Mouse (Mus musculus) myocyte (in vitro differentiated cells): ENCODE results near the gene Wwox. TPM values are rescaled to one million over a fixed set of nuclear protein-coding genes. Genes with fewer than 3 reads are reported as not detected.

Experiments
- H3K27me3 ChIP-seq: one replicate; pipeline ENCODE4 v1.6.1; 2011; ENCODE audit not compliant: control insufficient read depth, insufficient read depth, insufficient read length
- H3K36me3 ChIP-seq: one replicate; pipeline ENCODE4 v1.6.1; 2011; ENCODE audit not compliant: control insufficient read depth, insufficient read depth
- H3K4me2 ChIP-seq: one replicate; pipeline ENCODE4 v1.6.1; 2011; ENCODE audit warnings: low read depth, control low read depth
- H3K4me3 ChIP-seq: one replicate; pipeline ENCODE4 v1.5.1; 2011; ENCODE audit warnings: mild to moderate bottlenecking, control low read depth, moderate library complexity
- H3K79me2 ChIP-seq: one replicate; pipeline ENCODE4 v1.6.1; 2011; ENCODE audit not compliant: control insufficient read depth, insufficient read depth
- H3ac ChIP-seq: one replicate; pipeline ENCODE4 v1.6.1; 2011; ENCODE audit not compliant: control insufficient read depth, insufficient read length
- CEBPB ChIP-seq: IDR thresholded peaks from 2 replicates; pipeline ENCODE4 v1.6.1; 2011; ENCODE audit warnings: mild to moderate bottlenecking, moderate library complexity; ENCODE audit not compliant: poor library complexity, insufficient read depth, severe bottlenecking
- E2F4 ChIP-seq: IDR thresholded peaks from one replicate; pipeline ENCODE4 v1.6.1; 2011; ENCODE audit warnings: mild to moderate bottlenecking, control low read depth, moderate library complexity; ENCODE audit not compliant: insufficient read depth
- MAX ChIP-seq: IDR thresholded peaks from one replicate; pipeline ENCODE4 v1.6.1; 2011; ENCODE audit warnings: low read depth, mild to moderate bottlenecking, control low read depth
- MYOD1 ChIP-seq, 3 experiments: IDR thresholded peaks; one replicate each; pipeline ENCODE4 v1.6.1; 2011; ENCODE audit warnings: control low read depth in 2 of 3, low read depth in 2 of 3, mild to moderate bottlenecking in 2 of 3, moderate library complexity in 1 of 3; ENCODE audit not compliant: insufficient read length in 2 of 3, control insufficient read depth in 1 of 3
- MYOG ChIP-seq, 3 experiments: IDR thresholded peaks; one replicate each; pipeline ENCODE4 v1.6.1; 2011; ENCODE audit warnings: control low read depth in 2 of 3, low read depth in 2 of 3, mild to moderate bottlenecking in 2 of 3; ENCODE audit not compliant: insufficient read length in 2 of 3, control insufficient read depth in 1 of 3, insufficient read depth in 1 of 3
- POLR2A ChIP-seq: IDR thresholded peaks from one replicate; pipeline ENCODE4 v1.6.1; 2011; ENCODE audit warnings: low read depth, mild to moderate bottlenecking, control low read depth, moderate library complexity; ENCODE audit not compliant: insufficient read length
- POLR2AphosphoS2 ChIP-seq: IDR thresholded peaks from one replicate; pipeline ENCODE4 v1.6.1; 2011; ENCODE audit warnings: low read depth, control low read depth; ENCODE audit not compliant: insufficient read length
- REST ChIP-seq: IDR thresholded peaks from one replicate; pipeline ENCODE4 v1.6.1; 2011; ENCODE audit warnings: mild to moderate bottlenecking, control low read depth, moderate library complexity; ENCODE audit not compliant: insufficient read depth, insufficient read length
- SRF ChIP-seq: IDR thresholded peaks from one replicate; pipeline ENCODE4 v1.6.1; 2011; ENCODE audit warnings: low read depth; ENCODE audit not compliant: control insufficient read depth, insufficient read length
- TCF12 ChIP-seq: IDR thresholded peaks from one replicate; pipeline ENCODE4 v1.6.1; 2011; ENCODE audit warnings: mild to moderate bottlenecking, control low read depth; ENCODE audit not compliant: poor library complexity, insufficient read depth, severe bottlenecking
- TCF3 ChIP-seq: IDR thresholded peaks from one replicate; pipeline ENCODE4 v1.6.1; 2011; ENCODE audit warnings: low read depth, control low read depth; ENCODE audit not compliant: insufficient read length
- USF1 ChIP-seq: IDR thresholded peaks from one replicate; pipeline ENCODE4 v1.6.1; 2011; ENCODE audit warnings: low read depth, mild to moderate bottlenecking, control low read depth, moderate library complexity
- polyA plus RNA-seq: library from polyadenylated mRNA; unstranded; fragments of >200 nt; fragmentation: generic; extraction: Trizol; gene quantifications from one replicate; pipeline ENCODE4 v1.2.1, GENCODE M21; 2012; ENCODE audit warnings: missing spikeins

The Wwox gene
- polyA plus RNA-seq, 1 experiment: 8.6 TPM

DNA sequence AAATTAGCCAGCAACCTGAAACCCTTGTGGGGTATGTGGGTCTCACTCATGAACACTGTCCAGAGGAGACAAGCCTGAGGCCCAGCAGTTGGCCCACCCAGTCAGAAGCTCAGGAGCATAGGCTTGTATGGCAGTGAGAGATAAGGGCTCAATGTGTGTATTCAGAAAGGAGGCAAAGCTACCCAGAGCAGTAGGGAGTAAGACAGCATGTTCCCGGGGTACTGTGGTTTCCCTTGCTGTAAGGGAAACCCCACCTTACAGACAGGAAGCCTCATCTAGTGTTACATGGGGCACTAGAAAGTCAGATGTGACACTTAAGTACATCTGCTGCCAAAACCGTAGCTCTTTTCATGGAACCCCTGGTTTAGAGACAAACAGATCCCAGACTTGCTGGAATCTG, 440.2 kb downstream of the Wwox start:
- Histone ChIP-seq H3ac (no peak overlapping the region), H3K36me3 (no peaks in the 10 kb centered on the region), H3K27me3 (no peaks in the 10 kb centered on the region), H3K4me2 (no peak overlapping the region), H3K79me2 (no peaks in the 10 kb centered on the region), H3K4me3 (no peak overlapping the region)
- no peak for TF ChIP-seq MYOD1 (IDR thresholded peaks at IDR 0.05; ENCODE audit: control insufficient read depth in 1 of 3, insufficient read length in 2 of 3, low read depth in 2 of 3)
- TF ChIP-seq POLR2A: no peak
- no peak for TF ChIP-seq REST
- no peak for TF ChIP-seq MAX
- no peak for TF ChIP-seq E2F4
- no peak for TF ChIP-seq SRF
- TF ChIP-seq USF1: no peak
- no peak for TF ChIP-seq TCF3
- TF ChIP-seq POLR2AphosphoS2: no peak
- no peak for TF ChIP-seq CEBPB
- TF ChIP-seq MYOG (IDR thresholded peaks at IDR 0.05; ENCODE audit: control insufficient read depth in 1 of 3, insufficient read depth in 1 of 3, insufficient read length in 2 of 3, low read depth in 2 of 3): no peak
- no peak for TF ChIP-seq TCF12

DNA sequence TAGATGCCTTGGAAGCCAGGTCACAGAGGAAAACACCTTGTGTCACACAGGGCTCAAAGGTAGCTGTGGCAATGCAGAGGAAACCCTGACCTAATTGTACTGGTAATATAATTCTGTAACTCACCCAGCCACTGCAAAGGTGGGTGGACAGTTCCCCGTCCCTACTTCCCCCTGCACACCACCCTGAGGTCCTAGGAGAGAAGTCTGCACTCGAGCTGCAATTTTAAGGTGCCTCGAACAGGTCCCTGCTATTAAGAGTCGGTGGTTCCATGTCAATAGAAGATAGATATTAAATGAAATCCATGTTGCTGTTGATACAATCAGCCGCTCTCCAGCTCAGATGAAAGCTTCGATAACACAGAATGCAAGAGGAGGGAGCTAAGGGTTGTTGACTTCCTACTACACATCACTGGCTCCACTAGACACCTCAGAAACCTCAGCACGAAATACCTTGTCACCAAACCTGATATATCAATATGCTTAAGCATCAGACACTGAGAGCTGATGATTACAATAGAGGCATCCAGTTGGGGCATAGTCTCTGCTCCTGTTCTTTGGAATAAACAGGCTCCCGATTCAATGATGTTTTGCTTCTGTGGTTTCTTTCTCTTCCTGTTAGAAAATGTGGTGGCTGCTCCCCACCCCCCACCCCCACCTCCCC, 441.1 kb downstream of the Wwox start:
- H3K4me2 ChIP-seq: no peak overlapping the region
- no peaks in the 10 kb centered on the region for H3K79me2 ChIP-seq
- no peak overlapping the region for H3ac ChIP-seq
- no peak for TF ChIP-seq SRF
- TF ChIP-seq MYOG (IDR thresholded peaks at IDR 0.05; ENCODE audit: control insufficient read depth in 1 of 3, insufficient read depth in 1 of 3, insufficient read length in 2 of 3, low read depth in 2 of 3): no peak
- TF ChIP-seq REST: no peak
- no peak for TF ChIP-seq MYOD1 (IDR thresholded peaks at IDR 0.05; ENCODE audit: control insufficient read depth in 1 of 3, insufficient read length in 2 of 3, low read depth in 2 of 3)
- no peak for TF ChIP-seq TCF12
- no peak for TF ChIP-seq POLR2A
- no peak for TF ChIP-seq E2F4
- no peak for TF ChIP-seq MAX
- no peak for TF ChIP-seq CEBPB
- TF ChIP-seq USF1: no peak
- TF ChIP-seq TCF3: no peak
- TF ChIP-seq POLR2AphosphoS2: no peak
- no peaks in the 10 kb centered on the region for H3K27me3 ChIP-seq
- H3K36me3 ChIP-seq: no peaks in the 10 kb centered on the region
- no peak overlapping the region for H3K4me3 ChIP-seq

DNA sequence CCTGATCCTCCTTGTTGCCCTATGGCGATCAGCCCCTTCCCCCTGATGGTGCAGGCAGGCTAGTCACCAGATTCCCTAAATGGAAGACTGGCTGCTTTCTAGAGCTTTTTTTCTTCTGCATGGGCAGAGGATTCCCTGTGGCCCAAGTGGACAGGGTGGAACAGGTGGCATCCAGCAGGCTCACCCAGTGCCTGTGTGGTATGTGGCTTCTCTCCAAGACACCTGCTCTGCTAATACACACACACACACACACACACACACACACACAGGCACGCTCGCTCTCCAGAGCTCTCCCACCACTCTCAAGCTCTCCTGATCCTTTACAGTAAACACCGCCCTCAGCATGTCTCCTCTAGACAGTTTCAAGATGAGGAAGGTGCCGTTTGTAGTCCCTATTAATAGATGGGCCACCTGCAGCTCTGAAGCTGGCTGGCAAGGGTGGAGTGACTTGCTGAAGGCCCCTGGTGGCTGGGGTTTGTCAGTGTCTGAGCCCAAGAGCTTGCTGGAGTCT, 442.5 kb downstream of the Wwox start:
- Histone ChIP-seq H3K27me3 (no peaks in the 10 kb centered on the region), H3K4me2 (no peak overlapping the region)

DNA sequence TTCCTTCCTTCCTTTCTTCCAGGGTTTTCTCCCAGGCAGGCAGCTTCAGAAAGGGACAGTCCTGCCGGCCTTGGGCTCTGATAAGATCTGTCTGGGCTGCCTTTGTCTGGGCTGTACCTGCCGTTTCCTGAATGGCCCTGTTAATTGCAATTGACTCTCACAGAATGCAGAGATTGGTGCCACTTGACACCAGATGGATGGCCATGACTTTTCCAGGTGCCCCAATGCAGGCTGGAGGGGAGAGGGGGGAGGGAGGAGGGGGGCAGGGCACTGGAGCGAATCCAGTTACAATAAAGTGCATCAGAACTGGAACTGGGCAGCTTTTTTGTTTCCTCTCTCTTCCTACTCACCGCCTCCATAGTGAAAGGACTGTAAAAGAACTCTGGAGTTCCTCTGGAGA, 443.0 kb downstream of the Wwox start:
- no peak overlapping the region for H3ac ChIP-seq
- no peaks in the 10 kb centered on the region for H3K79me2 ChIP-seq
- TF ChIP-seq TCF12: no peak
- no peak for TF ChIP-seq REST
- no peak for TF ChIP-seq POLR2A
- TF ChIP-seq MYOG (IDR thresholded peaks at IDR 0.05; ENCODE audit: control insufficient read depth in 1 of 3, insufficient read depth in 1 of 3, insufficient read length in 2 of 3, low read depth in 2 of 3): no peak
- no peak for TF ChIP-seq USF1
- TF ChIP-seq TCF3: no peak
- no peak for TF ChIP-seq CEBPB
- no peak for TF ChIP-seq POLR2AphosphoS2
- no peak for TF ChIP-seq E2F4
- no peak for TF ChIP-seq MYOD1 (IDR thresholded peaks at IDR 0.05; ENCODE audit: control insufficient read depth in 1 of 3, insufficient read length in 2 of 3, low read depth in 2 of 3)
- no peak for TF ChIP-seq MAX
- no peak for TF ChIP-seq SRF
- H3K4me2 ChIP-seq: no peak overlapping the region
- no peaks in the 10 kb centered on the region for H3K27me3 ChIP-seq
- H3K4me3 ChIP-seq: no peak overlapping the region
- no peaks in the 10 kb centered on the region for H3K36me3 ChIP-seq

More for the DNA sequence above, 442.5 kb downstream of the Wwox start:
- Histone ChIP-seq H3K79me2 (no peaks in the 10 kb centered on the region), H3ac (no peak overlapping the region), H3K36me3 (no peaks in the 10 kb centered on the region), H3K4me3 (no peak overlapping the region)
- TF ChIP-seq MYOG (IDR thresholded peaks at IDR 0.05; ENCODE audit: control insufficient read depth in 1 of 3, insufficient read depth in 1 of 3, insufficient read length in 2 of 3, low read depth in 2 of 3): peak in 2 of 3 experiments; percentile 32 to 54
- peak; percentile 25 for TF ChIP-seq TCF12
- TF ChIP-seq POLR2A: no peak
- peak; percentile 51 to 92 (median 68) for TF ChIP-seq MYOD1 (IDR thresholded peaks at IDR 0.05; ENCODE audit: control insufficient read depth in 1 of 3, insufficient read length in 2 of 3, low read depth in 2 of 3)

DNA sequence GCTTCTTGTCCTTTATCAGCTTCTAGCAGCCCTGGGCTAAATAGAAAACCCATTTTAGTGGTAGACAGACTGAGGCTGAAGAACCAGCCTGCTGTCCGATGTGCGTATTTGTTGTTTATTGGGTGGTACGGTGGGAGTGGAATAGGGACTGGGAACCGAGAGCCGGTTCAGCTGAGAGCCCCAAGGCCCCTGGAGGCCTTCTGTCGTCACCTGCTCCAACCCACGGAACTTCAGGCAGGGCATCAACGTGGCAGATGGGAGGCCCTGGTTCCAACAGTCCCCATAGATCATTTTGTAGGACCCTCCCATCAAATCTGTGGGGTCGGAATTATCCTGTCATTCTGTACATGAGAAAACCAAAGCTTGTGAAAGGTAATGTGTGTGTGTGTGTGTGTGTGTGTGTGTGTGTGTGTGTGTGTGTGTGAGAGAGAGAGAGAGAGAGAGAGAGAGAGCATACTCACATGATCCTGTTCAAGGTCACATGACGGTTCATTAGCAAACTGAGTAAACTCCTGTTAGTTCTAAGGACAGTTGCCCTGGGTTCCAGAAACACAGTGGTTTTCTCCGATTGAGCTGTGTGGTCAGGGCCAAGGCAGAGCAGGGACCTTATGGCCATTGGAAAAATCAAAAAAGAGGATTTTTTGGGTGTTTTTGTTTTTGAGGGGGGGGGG, 443.6 kb downstream of the Wwox start:
- no peaks in the 10 kb centered on the region for H3K79me2 ChIP-seq
- no peak for TF ChIP-seq SRF
- no peak for TF ChIP-seq MYOD1 (IDR thresholded peaks at IDR 0.05; ENCODE audit: control insufficient read depth in 1 of 3, insufficient read length in 2 of 3, low read depth in 2 of 3)
- TF ChIP-seq POLR2AphosphoS2: no peak
- TF ChIP-seq POLR2A: no peak
- no peak for TF ChIP-seq CEBPB
- TF ChIP-seq TCF3: no peak
- no peak for TF ChIP-seq USF1
- TF ChIP-seq MAX: no peak
- no peak for TF ChIP-seq TCF12
- TF ChIP-seq REST: no peak
- TF ChIP-seq E2F4: no peak
- no peak for TF ChIP-seq MYOG (IDR thresholded peaks at IDR 0.05; ENCODE audit: control insufficient read depth in 1 of 3, insufficient read depth in 1 of 3, insufficient read length in 2 of 3, low read depth in 2 of 3)
- H3K4me3 ChIP-seq: no peak overlapping the region
- no peak overlapping the region for H3K4me2 ChIP-seq
- H3K36me3 ChIP-seq: no peaks in the 10 kb centered on the region
- no peaks in the 10 kb centered on the region for H3K27me3 ChIP-seq
- H3ac ChIP-seq: no peak overlapping the region
